Mouse (Mus musculus) spleen, adult 10 weeks (tissue): ENCODE data around the gene Oscp1. TPM values are rescaled to one million over a fixed set of nuclear protein-coding genes. Genes with fewer than 3 reads are reported as not detected.

Experiments used
- polyA plus RNA-seq: library from polyadenylated mRNA; stranded (reverse); fragments of 350-450 nt; fragmentation: Illumina TruSeq; extraction: RNeasy Lipid Tissue Mini Kit (QIAGEN cat#74804); gene quantifications from one replicate; pipeline ENCODE4 v1.2.3, GENCODE M21; 2015; ENCODE audit warnings: low replicate concordance; ENCODE audit not compliant: insufficient read depth

Gene Oscp1
- 1.8 TPM for polyA plus RNA-seq

GRCm38 (mm10) chr4:126058134-126058996, at the start of gene Oscp1:
Oscp1 (plus strand) TSS chr4:126058565.

GRCm38 (mm10) chr4:126024303-126024900, 34.0 kb upstream of the Oscp1 start, which contains the start of gene Csf3r:
Csf3r (plus strand) TSS chr4:126024550.

GRCm38 (mm10) chr4:126046851-126047585, 11.3 kb upstream of the Oscp1 start, which contains the start of gene Mrps15:
Mrps15 (plus strand) TSS chr4:126046925.

GRCm38 (mm10) chr4:126096464-126097111, 38.2 kb downstream of the Oscp1 start, which contains the start of gene Lsm10:
Lsm10 (plus strand) TSS chr4:126096623.

GRCm38 (mm10) chr4:126103590-126104068, 45.3 kb downstream of the Oscp1 start, which contains the start of gene Stk40:
Stk40 (plus strand) TSS chr4:126103957.

Other genes starting within 250 kb of the Oscp1 start
- 39.9 TPM for gene Csf3r, start 34.0 kb upstream of the Oscp1 start, polyA plus RNA-seq
- gene Mrps15, start 11.6 kb upstream of the Oscp1 start, polyA plus RNA-seq = 68.2 TPM
- 13.7 TPM for gene Lsm10, start 38.1 kb downstream of the Oscp1 start, polyA plus RNA-seq
- gene Stk40, start 45.4 kb downstream of the Oscp1 start, polyA plus RNA-seq = 17.5 TPM
- 1.0 TPM for gene Eva1b, start 89.2 kb downstream of the Oscp1 start, polyA plus RNA-seq
- 1.6 TPM for gene Sh3d21, start 104.9 kb downstream of the Oscp1 start, polyA plus RNA-seq
- gene Thrap3, start 144.2 kb downstream of the Oscp1 start, polyA plus RNA-seq = 350 TPM
- 30.9 TPM for gene Map7d1, start 197.8 kb downstream of the Oscp1 start, polyA plus RNA-seq
- gene Trappc3, start 203.8 kb downstream of the Oscp1 start, polyA plus RNA-seq = 53.5 TPM
- 3.9 TPM for gene Col8a2, start 228.2 kb downstream of the Oscp1 start, polyA plus RNA-seq